Mouse (Mus musculus) lung, embryonic 16.5 days (tissue): ENCODE data around the gene Tbxas1. TPM values are rescaled to one million over a fixed set of nuclear protein-coding genes. Genes with fewer than 3 reads are reported as not detected.

Experiments used
- ATAC-seq: fragments of 200-750 bp; cut with Nextera tagmentation; 2 replicates; pipeline ENCODE4 v1.8.0; 2017; ENCODE audit warnings: low read depth, mild to moderate bottlenecking, moderate library complexity
- H3K27ac ChIP-seq: fragments of 300-500 bp; sonication (generic); 2 replicates; pipeline ENCODE4 v1.5.1; 2014; ENCODE audit warnings: mild to moderate bottlenecking, control low read depth, low read length
- H3K27me3 ChIP-seq: fragments of 300-500 bp; sonication (generic); 2 replicates; pipeline ENCODE4 v1.6.1; 2014; ENCODE audit warnings: low read depth, low read length, mixed read lengths; ENCODE audit not compliant: control insufficient read depth, insufficient read depth
- H3K36me3 ChIP-seq: fragments of 300-500 bp; sonication (generic); 2 replicates; pipeline ENCODE4 v1.6.1; 2014; ENCODE audit warnings: low read length; ENCODE audit not compliant: control insufficient read depth, insufficient read depth
- H3K4me1 ChIP-seq: fragments of 300-500 bp; sonication (generic); replicated peaks from 2 replicates; pipeline ENCODE4 v1.6.1; 2014; ENCODE audit warnings: low read length, mixed read lengths; ENCODE audit not compliant: control insufficient read depth, insufficient read depth
- H3K4me2 ChIP-seq: fragments of 300-500 bp; sonication (generic); 2 replicates; pipeline ENCODE4 v1.6.1; 2014; ENCODE audit warnings: low read depth, low read length, control low read depth
- H3K4me3 ChIP-seq: fragments of 300-500 bp; sonication (generic); 2 replicates; pipeline ENCODE4 v1.5.1; 2014; ENCODE audit warnings: mild to moderate bottlenecking, low read length, control low read depth
- H3K9ac ChIP-seq: fragments of 300-500 bp; sonication (generic); 2 replicates; pipeline ENCODE4 v1.6.1; 2014; ENCODE audit warnings: low read length, control low read depth
- H3K9me3 ChIP-seq: fragments of 300-500 bp; sonication (generic); 2 replicates; pipeline ENCODE4 v1.6.1; 2016; ENCODE audit warnings: low read length; ENCODE audit not compliant: control insufficient read depth
- WGBS: fragments of 180-500 bp; shearing (Covaris S2); extraction: QIAGEN DNeasy Blood & Tissue Kit; methylation state at CpG from one replicate; pipeline ENCODE4 v1.1.7; 2014; 5-methylcytosine and 5-hydroxymethylcytosine counted together
- polyA plus RNA-seq: library from polyadenylated mRNA; unstranded; fragments of >200 nt; fragmentation: Nextera tagmentation; extraction: Ambion mirVana; gene quantifications from 2 replicates; pipeline ENCODE4 v1.2.1, GENCODE M21; 2015

Gene Tbxas1
- polyA plus RNA-seq, 1 experiment from 2014 or later = 3.9 TPM

GRCm38 (mm10) chr6:38877674-38878073 lies 2.5 kb downstream of the Tbxas1 start:
- no peaks in the 10 kb centered on the region for H3K27me3 ChIP-seq
- no peak for ATAC-seq
- 93% methylated on average over 2 of the region's 2 CpGs for WGBS

DNA sequence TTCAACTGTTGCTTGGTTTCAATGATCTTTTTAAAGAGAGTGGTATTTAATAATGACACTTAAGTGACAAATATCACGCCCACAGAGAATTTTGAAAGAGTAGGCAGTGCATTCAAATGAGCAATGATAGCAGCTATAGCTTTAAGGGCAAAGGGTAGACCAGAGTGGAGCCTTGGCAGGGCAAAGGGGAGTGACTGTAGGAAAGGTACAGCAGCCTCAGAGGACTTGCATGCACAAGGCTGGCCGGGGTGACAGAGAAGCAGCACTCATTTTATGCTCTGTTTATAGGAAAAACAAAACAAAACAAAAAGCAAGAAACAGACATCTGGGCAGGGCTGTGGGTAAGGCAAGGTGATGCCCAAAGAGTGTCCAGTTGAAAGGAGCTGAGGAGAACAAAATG lies 6.3 kb downstream of the Tbxas1 start:
- no peak overlapping the region for H3K27ac ChIP-seq
- no peaks in the 10 kb centered on the region for H3K9me3 ChIP-seq
- no peak overlapping the region for H3K9ac ChIP-seq
- WGBS = 62% methylated on average over 2 of the region's 2 CpGs
- no peaks in the 10 kb centered on the region for H3K36me3 ChIP-seq
- ATAC-seq = no peak
- no peaks in the 10 kb centered on the region for H3K27me3 ChIP-seq
- peaks cover 7% of the 10 kb centered on the region for H3K4me1 ChIP-seq
- H3K4me3 ChIP-seq = no peak overlapping the region
- H3K4me2 ChIP-seq = no peak overlapping the region

More at GRCm38 (mm10) chr6:38877674-38878073, 2.5 kb downstream of the Tbxas1 start:
- Histone ChIP-seq H3K9me3 (no peaks in the 10 kb centered on the region), H3K36me3 (no peaks in the 10 kb centered on the region), H3K4me3 (no peak overlapping the region), H3K4me1 (peaks cover 11% of the 10 kb centered on the region), H3K4me2 (no peak overlapping the region), H3K27ac (no peak overlapping the region), H3K9ac (no peak overlapping the region)

DNA sequence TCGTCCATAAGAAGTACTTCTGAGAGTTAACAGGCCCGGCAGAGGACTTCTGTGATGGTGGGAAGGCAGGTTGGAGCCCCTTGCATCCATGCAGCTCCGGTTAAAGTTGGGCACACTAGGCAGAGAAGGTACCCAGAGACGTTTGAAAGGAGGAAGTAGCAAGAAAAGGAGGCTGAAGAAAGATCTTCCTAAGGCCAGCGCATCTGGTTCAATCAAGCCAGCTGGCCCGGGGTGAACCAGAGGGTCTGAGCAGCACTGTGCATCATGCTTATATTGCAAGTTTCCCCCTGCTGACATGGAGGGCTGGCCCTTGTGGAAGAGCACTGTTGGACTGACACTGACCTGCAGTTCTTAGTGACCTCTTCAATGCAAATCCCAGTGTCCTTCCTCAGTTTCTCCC lies 6.8 kb downstream of the Tbxas1 start:
- no peaks in the 10 kb centered on the region for H3K36me3 ChIP-seq
- H3K4me1 ChIP-seq = peaks cover 7% of the 10 kb centered on the region
- no peak overlapping the region for H3K4me3 ChIP-seq
- H3K27me3 ChIP-seq = no peaks in the 10 kb centered on the region
- 54% methylated on average over 6 of the region's 6 CpGs for WGBS
- no peak overlapping the region for H3K27ac ChIP-seq
- H3K9ac ChIP-seq = no peak overlapping the region
- no peaks in the 10 kb centered on the region for H3K9me3 ChIP-seq
- H3K4me2 ChIP-seq = no peak overlapping the region
- no peak for ATAC-seq

- Histone ChIP-seq H3K4me3 (no peak overlapping the region), H3K9ac (no peak overlapping the region), H3K4me2 (no peak overlapping the region), H3K9me3 (no peaks in the 10 kb centered on the region), H3K36me3 (no peaks in the 10 kb centered on the region), H3K27me3 (no peaks in the 10 kb centered on the region), H3K27ac (no peak overlapping the region), H3K4me1 (peaks cover 9% of the 10 kb centered on the region)
- 0 out of 2 replicates have a peak, but pooled peaks have one; percentile 23 for ATAC-seq
- WGBS = 24% methylated on average over 6 of the region's 6 CpGs
Observed at GRCm38 (mm10) chr6:38882728-38883171, 7.5 kb downstream of the Tbxas1 start.

DNA sequence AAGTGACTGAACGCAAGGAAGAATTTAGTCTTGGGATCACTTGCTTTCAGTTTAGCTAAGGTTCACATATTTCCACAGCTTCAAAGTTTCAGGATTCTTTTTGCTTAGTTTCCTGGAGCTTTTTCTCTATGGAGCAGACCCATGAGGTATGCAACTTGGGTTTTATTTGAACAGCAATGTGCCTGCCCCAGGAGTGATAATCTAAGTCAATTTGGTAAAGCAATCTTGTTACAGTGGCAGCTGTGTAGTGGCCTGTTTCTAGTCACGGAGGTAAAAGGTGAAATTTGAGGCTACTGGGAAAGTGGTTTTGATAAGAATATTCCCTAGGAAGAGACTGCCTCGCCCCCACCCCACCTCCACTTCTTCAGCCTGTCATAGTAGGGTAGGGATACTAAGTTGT lies 9.3 kb downstream of the Tbxas1 start:
- no peak overlapping the region for H3K4me2 ChIP-seq
- WGBS = 37% methylated on average over 3 of the region's 3 CpGs
- no peak overlapping the region for H3K27ac ChIP-seq
- no peaks in the 10 kb centered on the region for H3K9me3 ChIP-seq
- no peaks in the 10 kb centered on the region for H3K27me3 ChIP-seq
- no peak overlapping the region for H3K9ac ChIP-seq
- peaks cover 11% of the 10 kb centered on the region for H3K4me1 ChIP-seq
- ATAC-seq = no peak
- H3K4me3 ChIP-seq = no peak overlapping the region
- no peaks in the 10 kb centered on the region for H3K36me3 ChIP-seq

GRCm38 (mm10) chr6:38885132-38885531 lies 9.9 kb downstream of the Tbxas1 start:
- no peak overlapping the region for H3K4me3 ChIP-seq
- no peaks in the 10 kb centered on the region for H3K27me3 ChIP-seq
- no peak for ATAC-seq
- no peak overlapping the region for H3K4me2 ChIP-seq
- H3K9me3 ChIP-seq = no peaks in the 10 kb centered on the region
- H3K9ac ChIP-seq = no peak overlapping the region
- 34% methylated on average over 1 of the region's 1 CpGs for WGBS
- peaks cover 11% of the 10 kb centered on the region for H3K4me1 ChIP-seq
- H3K27ac ChIP-seq = no peak overlapping the region
- no peaks in the 10 kb centered on the region for H3K36me3 ChIP-seq

DNA sequence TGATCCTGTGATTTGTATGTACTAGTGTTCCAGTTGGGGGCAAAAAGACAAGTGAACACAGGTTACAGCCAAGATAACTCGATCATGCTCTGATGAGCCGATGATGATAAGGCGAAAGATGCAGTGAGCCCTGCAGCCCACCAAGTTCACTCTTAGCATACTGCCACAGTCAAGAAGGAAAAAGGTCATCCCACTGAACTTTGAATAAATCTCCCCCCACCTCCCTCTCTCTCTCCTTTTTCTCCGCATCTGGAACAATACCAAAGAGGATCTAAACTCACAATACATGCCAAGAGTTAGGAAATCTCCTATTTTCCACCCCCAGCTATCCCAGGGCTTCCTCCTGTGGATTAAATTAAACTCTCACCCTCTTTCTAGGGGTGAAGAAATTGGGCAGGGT lies 12.2 kb downstream of the Tbxas1 start:
- no peaks in the 10 kb centered on the region for H3K27me3 ChIP-seq
- no peaks in the 10 kb centered on the region for H3K36me3 ChIP-seq
- no peak overlapping the region for H3K4me3 ChIP-seq
- no peaks in the 10 kb centered on the region for H3K9me3 ChIP-seq
- H3K4me2 ChIP-seq = no peak overlapping the region
- 76% methylated on average over 4 of the region's 4 CpGs for WGBS
- no peak overlapping the region for H3K9ac ChIP-seq
- no peak for ATAC-seq
- peaks cover 11% of the 10 kb centered on the region for H3K4me1 ChIP-seq
- H3K27ac ChIP-seq = no peak overlapping the region

- no peak overlapping the region for H3K4me2 ChIP-seq
- no peak overlapping the region for H3K27ac ChIP-seq
- no peaks in the 10 kb centered on the region for H3K9me3 ChIP-seq
- H3K9ac ChIP-seq = no peak overlapping the region
- no peaks in the 10 kb centered on the region for H3K27me3 ChIP-seq
- WGBS = 68% methylated on average over 6 of the region's 6 CpGs
- peaks cover 4% of the 10 kb centered on the region; the same call in 1 of the 2 replicates for H3K4me1 ChIP-seq
- no peaks in the 10 kb centered on the region for H3K36me3 ChIP-seq
- H3K4me3 ChIP-seq = no peak overlapping the region
- no peak for ATAC-seq
Observed at GRCm38 (mm10) chr6:38889156-38889555, 14.0 kb downstream of the Tbxas1 start.

DNA sequence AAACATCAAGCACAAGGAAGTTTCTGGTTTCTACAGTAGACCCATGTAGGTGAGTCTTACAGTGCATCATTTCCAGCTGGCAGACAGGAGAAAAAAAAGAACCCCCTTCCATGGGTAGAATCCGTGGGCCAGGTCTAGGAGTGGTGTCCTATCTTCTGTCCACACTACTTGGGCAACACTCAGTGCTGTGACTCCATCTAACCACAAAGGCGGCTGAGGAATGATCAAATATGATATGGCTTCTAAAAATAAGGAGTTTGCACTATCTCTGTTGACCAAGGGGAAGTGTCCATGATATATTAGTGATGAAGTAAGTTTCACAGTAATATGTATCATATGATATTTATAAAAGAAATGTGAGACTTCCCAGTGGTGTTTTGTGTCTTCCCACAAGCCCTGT lies 16.8 kb downstream of the Tbxas1 start:
- Histone ChIP-seq H3K36me3 (no peaks in the 10 kb centered on the region), H3K9me3 (no peaks in the 10 kb centered on the region), H3K4me2 (no peak overlapping the region), H3K27ac (no peak overlapping the region), H3K27me3 (no peaks in the 10 kb centered on the region), H3K4me1 (peaks cover 8% of the 10 kb centered on the region), H3K4me3 (no peak overlapping the region), H3K9ac (no peak overlapping the region)
- WGBS = 49% methylated on average over 2 of the region's 2 CpGs
- ATAC-seq = no peak

DNA sequence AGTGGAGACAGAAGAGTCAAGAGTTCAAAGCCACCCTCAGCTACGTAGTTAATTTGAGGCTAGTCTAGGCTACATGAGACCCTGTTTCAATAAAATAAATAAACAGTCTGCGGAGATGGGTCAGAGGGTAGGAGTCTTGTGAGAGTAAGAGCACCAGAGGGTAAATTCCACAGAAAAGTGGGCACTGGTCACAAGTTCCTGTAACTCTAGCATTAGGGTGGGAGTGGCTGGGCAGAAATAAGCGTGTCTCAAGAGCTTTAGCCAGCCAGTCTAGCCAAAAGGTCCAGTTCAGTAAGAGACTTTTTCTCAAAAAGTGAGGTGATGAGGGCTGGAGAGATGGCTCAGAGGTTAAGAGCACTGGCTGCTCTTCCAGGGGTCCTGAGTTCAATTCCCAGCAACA lies 18.4 kb downstream of the Tbxas1 start:
- Histone ChIP-seq H3K9me3 (no peaks in the 10 kb centered on the region), H3K36me3 (no peaks in the 10 kb centered on the region), H3K4me3 (no peak overlapping the region), H3K4me1 (peaks cover 6% of the 10 kb centered on the region), H3K27me3 (no peaks in the 10 kb centered on the region), H3K4me2 (no peak overlapping the region), H3K27ac (no peak overlapping the region), H3K9ac (no peak overlapping the region)
- no peak for ATAC-seq
- WGBS = 49% methylated on average over 3 of the region's 3 CpGs
